Mouse (Mus musculus): ENCODE results near the gene Ssmem1. TPM values are rescaled to one million over a fixed set of nuclear protein-coding genes. Genes with fewer than 3 reads are reported as not detected.

Gene Ssmem1
- polyA plus RNA-seq (2021; fragmentation: Nextera tagmentation) = 0.16 TPM in 1 of 2 replicates, not detected in the other
- long read RNA-seq, experiment 1 = 0 reads
- long read RNA-seq, experiment 2 = 0 reads

GRCm38 (mm10) chr6:30509265-30510239 lies at the start of gene Ssmem1, which contains the start of gene Tmem209:
TSS of gene Ssmem1 (plus strand) at chr6:30509849.
TSS of gene Tmem209 (minus strand) at chr6:30509783.

GRCm38 (mm10) chr6:30541009-30541799 lies 31.6 kb downstream of the Ssmem1 start, which contains the start of gene Cpa2:
TSS of gene Cpa2 (plus strand) at chr6:30541582.

GRCm38 (mm10) chr6:30568069-30568468 lies 58.4 kb downstream of the Ssmem1 start, which contains the start of gene Cpa4:
TSS of gene Cpa4 (plus strand) at chr6:30568369.

Other genes starting within 250 kb of the Ssmem1 start
- gene Ube2h, start 205.3 kb upstream of the Ssmem1 start, polyA plus RNA-seq (2021; fragmentation: Nextera tagmentation) = 33.2 and 45.1 TPM in 2 replicates
- gene Zc3hc1, start 118.8 kb upstream of the Ssmem1 start, polyA plus RNA-seq (2021; fragmentation: Nextera tagmentation) = 36.8 and 38.8 TPM in 2 replicates
- gene Klhdc10, start 108.0 kb upstream of the Ssmem1 start, polyA plus RNA-seq (2021; fragmentation: Nextera tagmentation) = 4.5 and 5.0 TPM in 2 replicates
- gene Tmem209, start 66 bp upstream of the Ssmem1 start, polyA plus RNA-seq (2021; fragmentation: Nextera tagmentation) = 39.8 and 44.5 TPM in 2 replicates
- 3.0 and 5.8 TPM in 2 replicates for gene Cpa2, start 31.7 kb downstream of the Ssmem1 start, polyA plus RNA-seq (2021; fragmentation: Nextera tagmentation)
- 0.05 and 0.20 TPM in 2 replicates for gene Cpa4, start 58.5 kb downstream of the Ssmem1 start, polyA plus RNA-seq (2021; fragmentation: Nextera tagmentation)
- not detected in 2 replicates for gene Cpa5, start 101.2 kb downstream of the Ssmem1 start, polyA plus RNA-seq (2021; fragmentation: Nextera tagmentation)
- not detected in 2 replicates for gene Cpa1, start 129.4 kb downstream of the Ssmem1 start, polyA plus RNA-seq (2021; fragmentation: Nextera tagmentation)
- gene Cep41, start 183.9 kb downstream of the Ssmem1 start, polyA plus RNA-seq (2021; fragmentation: Nextera tagmentation) = 5.4 and 6.1 TPM in 2 replicates
- 49.3 and 57.1 TPM in 2 replicates for gene Mest, start 213.7 kb downstream of the Ssmem1 start, polyA plus RNA-seq (2021; fragmentation: Nextera tagmentation)